Mouse (Mus musculus) brown adipose tissue, adult 24 weeks (tissue): ENCODE measurements around the gene Tsga10. TPM values are rescaled to one million over a fixed set of nuclear protein-coding genes. Genes with fewer than 3 reads are reported as not detected.
"Not testable (repeated sequence)": the region's sequence is repeated elsewhere in the genome, so short reads cannot be mapped to it uniquely, and the experiment has no call there.

Experiments
- H3K27ac ChIP-seq: fragments of 200-500 bp; replicated peaks from 2 replicates; pipeline ENCODE4 v1.5.1; 2012; ENCODE audit warnings: low read depth, mild to moderate bottlenecking, low read length
- H3K4me1 ChIP-seq: fragments of 200-500 bp; 2 replicates; pipeline ENCODE4 v1.6.1; 2012; ENCODE audit warnings: low read length, mixed read lengths; ENCODE audit not compliant: control insufficient read depth, insufficient read depth, insufficient read length
- H3K4me3 ChIP-seq: fragments of 200-500 bp; 2 replicates; pipeline ENCODE4 v1.5.1; 2012; ENCODE audit warnings: low read depth, mild to moderate bottlenecking, low read length, moderate library complexity; ENCODE audit not compliant: insufficient read depth
- polyA plus RNA-seq: library from polyadenylated mRNA; stranded (reverse); fragments of >200 nt; gene quantifications from 2 replicates; pipeline ENCODE4 v1.2.4, GENCODE M21; 2012; ENCODE audit not compliant: missing spikeins, insufficient read depth, insufficient read length

Tsga10 gene
- polyA plus RNA-seq, 1 experiment, result 8.5 TPM

DNA sequence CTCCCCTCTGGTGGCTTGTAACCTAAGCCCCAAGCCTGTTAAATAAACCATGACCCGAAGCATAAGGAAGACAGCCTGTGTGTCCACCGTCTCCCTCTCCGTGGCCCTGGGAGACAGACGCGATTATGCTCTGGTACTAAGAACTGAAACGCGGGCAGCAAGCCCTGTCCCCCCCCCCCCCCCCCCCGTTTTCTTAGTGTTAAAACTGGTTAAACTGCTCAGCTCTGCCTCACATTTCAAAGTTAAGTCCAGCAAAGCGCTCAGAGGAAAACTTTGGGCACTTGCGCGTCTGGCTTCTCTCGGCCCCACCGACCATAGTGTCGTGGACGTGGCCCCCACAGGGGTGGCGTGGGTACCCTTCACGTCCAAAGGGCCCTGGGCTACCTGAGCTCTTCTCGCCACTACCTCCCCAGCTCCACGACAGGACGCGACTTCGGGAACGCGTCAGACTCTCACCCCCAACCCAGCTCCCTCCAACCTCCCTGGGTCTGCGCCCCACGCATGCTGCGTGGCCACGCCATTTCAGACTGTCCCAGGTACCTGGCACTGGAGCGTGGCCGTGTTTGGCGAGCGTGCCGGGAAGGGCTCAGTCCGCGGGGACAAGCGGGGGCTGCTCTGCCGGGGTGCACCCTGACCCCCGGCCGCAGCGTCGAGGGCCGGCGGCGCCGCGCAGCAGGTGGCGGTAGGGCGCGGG, 147.1 kb downstream of the Tsga10 start:
- no peak overlapping the region for H3K27ac ChIP-seq
- peak overlapping the region; percentile 57 for H3K4me3 ChIP-seq
- H3K4me1 ChIP-seq, result peaks cover 3% of the 10 kb centered on the region; the same call in 1 of the 2 replicates

DNA sequence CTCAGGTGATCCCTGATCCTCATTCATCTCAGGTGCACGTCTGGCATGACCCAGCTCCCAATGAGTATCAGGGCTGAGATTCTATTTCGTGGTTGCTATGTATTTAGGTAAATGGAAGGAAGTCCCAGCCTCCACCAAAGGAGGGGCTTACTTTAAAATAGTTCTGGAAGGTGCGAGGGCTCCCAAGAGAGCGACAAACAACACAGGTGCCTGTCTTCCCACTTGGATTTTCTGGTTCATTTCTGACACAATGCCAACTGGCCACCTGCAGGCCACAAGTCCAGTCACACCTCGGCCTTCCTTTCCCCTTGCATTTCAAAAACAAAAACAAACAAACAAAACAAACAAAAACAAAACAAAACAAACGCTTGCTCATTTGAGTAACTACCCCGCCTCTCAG, 147.7 kb downstream of the Tsga10 start:
- H3K4me3 ChIP-seq, result no peak overlapping the region
- H3K27ac ChIP-seq, result no peak overlapping the region
- peaks cover 3% of the 10 kb centered on the region; the same call in 1 of the 2 replicates for H3K4me1 ChIP-seq

DNA sequence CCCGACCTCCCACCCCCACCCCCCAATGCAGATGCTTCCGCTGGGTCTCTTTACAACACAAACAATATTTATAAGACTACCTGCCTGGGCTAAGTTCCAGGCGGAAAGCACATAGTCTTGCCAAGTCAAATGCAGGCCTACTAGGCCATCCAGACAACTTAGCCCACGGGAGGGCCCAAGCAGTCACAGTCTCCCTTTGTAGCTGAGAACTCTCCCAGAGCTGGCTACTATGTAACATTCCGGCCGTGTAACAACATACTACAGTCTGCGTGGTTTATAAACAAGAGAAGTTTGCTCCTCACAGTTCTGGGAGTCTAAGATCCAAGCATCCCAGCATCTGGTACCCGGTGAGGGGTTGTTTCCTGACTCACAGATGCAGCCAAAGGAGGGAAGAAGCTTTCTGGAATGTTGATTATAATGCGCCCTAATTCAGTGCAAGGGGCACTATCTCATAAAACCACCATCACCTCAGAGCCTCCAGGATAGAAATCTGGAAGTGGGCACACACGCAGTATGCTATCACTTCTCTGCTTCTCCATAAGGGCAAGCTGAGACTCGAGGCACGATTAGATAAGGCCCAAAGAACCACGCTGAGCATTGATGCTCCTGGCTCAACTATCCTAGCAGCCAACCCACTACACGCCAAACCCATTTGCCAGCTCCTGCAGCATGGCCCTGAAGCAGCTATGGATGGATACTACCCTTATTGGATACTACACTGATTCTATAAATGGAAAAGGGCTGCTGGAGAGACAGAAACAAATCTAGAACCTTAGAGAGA, 148.6 kb downstream of the Tsga10 start:
- no peak overlapping the region for H3K4me3 ChIP-seq
- H3K27ac ChIP-seq, result no peak overlapping the region
- peaks cover 3% of the 10 kb centered on the region; the same call in 1 of the 2 replicates for H3K4me1 ChIP-seq

DNA sequence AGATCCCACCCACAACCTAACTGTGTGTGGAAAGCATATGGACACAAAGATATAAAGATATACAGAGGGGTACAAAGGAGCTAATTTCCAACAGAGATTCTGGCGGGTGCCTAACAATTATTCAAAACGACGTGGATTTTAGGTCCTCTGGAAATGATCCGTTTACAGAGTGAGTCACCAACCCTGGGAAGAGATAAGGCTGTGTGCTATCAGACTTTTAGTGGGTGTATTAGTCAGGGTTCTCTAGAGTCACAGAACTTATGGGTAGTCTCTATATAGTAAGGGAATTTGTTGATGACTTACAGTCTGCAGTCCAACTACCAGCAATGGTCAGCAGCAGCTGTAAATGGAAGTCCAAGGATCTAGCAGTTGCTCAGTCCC, 153.9 kb downstream of the Tsga10 start:
- not testable (repeated sequence) for H3K4me3 ChIP-seq, H3K4me1 ChIP-seq, H3K27ac ChIP-seq

DNA sequence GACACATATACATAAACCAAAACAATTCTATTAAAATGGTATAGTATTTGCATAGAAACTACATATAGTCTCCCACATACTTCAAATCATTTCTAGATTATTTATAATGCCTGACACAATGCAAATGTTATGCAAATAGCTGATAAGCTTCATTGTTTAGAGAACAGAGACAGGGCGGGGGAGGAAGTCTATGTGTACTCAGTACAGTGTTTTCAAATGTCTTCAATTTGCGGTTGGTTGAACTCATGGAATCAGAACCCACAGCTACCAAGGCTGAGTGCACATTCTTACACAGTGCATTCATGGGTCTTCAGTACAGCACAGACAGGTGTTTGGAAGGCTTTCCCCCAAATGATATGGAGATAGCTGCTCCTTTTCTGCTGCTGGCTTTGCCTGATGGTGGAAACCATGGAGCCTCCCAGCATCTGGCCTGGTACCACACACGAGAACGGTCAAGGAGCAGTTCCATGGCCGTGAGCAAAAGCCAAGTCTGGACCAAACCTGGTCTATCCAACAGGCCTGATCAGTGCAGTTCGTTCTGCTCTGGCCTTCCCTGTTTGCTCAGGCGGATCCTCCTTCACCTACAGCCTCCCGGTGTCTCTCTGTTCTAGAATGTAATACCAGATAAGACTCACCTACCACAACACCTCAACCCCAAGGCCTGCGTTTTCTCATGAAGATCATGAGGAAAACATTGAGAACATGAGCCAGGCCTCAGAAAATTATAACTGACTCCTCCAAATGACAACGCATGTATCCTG, 154.5 kb downstream of the Tsga10 start:
- H3K4me1 ChIP-seq, result no peaks in the 10 kb centered on the region

DNA sequence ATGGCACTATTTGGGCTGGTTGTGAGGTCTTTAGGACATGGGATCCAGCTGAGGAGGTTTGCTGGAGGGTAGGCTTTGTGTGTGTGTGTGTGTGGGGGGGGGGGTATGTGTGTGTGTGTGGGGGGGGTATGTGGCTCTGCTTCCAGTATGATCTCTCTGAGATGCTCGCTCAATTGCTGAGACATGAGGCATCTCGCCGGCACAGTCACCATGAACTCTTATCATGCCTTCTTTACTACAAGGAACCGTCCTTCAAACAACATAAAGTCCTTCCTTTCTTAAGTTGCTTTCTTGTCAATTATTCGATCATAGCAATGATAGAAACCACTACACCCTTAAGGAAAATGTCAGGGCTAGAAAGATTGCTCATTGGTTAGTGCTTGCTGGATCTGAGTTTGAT, 155.1 kb downstream of the Tsga10 start:
- Histone ChIP-seq H3K27ac (no peak overlapping the region), H3K4me3 (no peak overlapping the region), H3K4me1 (no peaks in the 10 kb centered on the region)

More for the DNA sequence above, 154.5 kb downstream of the Tsga10 start:
- H3K27ac ChIP-seq, result no peak overlapping the region
- no peak overlapping the region for H3K4me3 ChIP-seq

DNA sequence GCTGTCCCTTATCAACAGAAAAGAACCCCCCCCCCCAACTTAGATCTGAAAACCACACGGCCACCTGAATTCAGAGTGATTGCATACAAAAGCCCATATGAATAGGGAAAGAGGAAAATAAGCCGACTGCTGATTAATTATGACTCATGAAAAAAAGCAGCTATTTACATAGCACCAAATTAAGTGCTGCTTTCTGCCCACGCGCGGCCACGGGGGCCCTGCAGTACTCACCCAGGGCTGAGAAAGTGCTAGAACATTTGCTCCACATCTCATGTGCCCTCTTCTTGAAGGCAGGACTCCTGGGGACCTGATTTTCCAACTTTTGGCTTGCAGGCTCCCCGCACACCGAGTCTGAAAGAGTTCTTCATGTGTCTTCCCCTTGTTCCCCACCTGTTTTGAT, 156.5 kb downstream of the Tsga10 start:
- H3K4me3 ChIP-seq, result no peak overlapping the region
- H3K27ac ChIP-seq, result no peak overlapping the region

DNA sequence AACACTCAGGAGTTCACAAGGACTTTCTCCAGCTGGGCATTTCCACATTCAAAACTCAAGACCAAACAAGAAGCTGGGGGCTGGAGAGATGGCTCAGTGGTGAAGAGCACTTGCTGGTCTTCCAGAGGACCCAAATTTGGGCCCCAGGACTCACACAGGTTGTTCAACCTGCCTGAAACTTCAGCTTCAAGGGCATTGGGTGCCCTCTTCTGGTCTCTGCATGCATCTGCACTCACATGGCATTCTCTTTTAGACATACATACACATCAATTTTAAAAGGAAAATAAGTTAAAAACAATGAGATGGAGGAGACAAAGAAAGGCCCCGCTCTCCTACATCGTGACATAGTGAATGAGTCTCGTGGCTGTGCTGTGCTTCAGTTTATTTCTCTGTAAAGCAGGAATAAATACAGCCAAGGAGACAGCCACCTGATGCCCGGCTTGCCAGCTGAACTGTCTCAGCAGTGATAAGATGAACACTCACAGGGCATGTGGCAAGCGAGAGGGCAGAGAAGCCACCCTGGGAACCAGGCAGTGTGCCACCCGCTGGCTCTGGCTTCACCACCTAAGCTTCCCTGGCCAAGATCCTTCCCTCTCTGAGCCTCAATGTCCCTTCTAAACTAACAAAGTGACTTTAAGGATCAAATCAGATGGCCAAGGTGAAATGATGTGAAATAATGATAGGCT, 157.8 kb downstream of the Tsga10 start:
- H3K27ac ChIP-seq, result no peak overlapping the region
- no peak overlapping the region for H3K4me3 ChIP-seq
- H3K4me1 ChIP-seq, result no peaks in the 10 kb centered on the region

More for the DNA sequence above, 156.5 kb downstream of the Tsga10 start:
- no peaks in the 10 kb centered on the region for H3K4me1 ChIP-seq

Other genes starting within 250 kb of the Tsga10 start
- gene 2010300C02Rik, start 146.3 kb downstream of the Tsga10 start, polyA plus RNA-seq, result not detected in 2 replicates
- gene Lipt1, start 5.3 kb upstream of the Tsga10 start, polyA plus RNA-seq, result 29.3 and 30.5 TPM in 2 replicates
- 12.3 and 12.8 TPM in 2 replicates for gene Mitd1, start 24.0 kb upstream of the Tsga10 start, polyA plus RNA-seq
- 718 and 851 TPM in 2 replicates for gene Mrpl30, start 24.0 kb upstream of the Tsga10 start, polyA plus RNA-seq
- not detected in 2 replicates for gene Lyg2, start 50.1 kb upstream of the Tsga10 start, polyA plus RNA-seq
- not detected in 2 replicates for gene Lyg1, start 91.3 kb upstream of the Tsga10 start, polyA plus RNA-seq
- 56.9 and 63.9 TPM in 2 replicates for gene Txndc9, start 131.5 kb upstream of the Tsga10 start, polyA plus RNA-seq
- gene Eif5b, start 131.6 kb upstream of the Tsga10 start, polyA plus RNA-seq, result 27.9 and 35.8 TPM in 2 replicates